Comparison of ENCODE assay signal across 25 mouse cellular contexts in genomic region chr16:15238449-15238848, GRCm38 (mm10).
A peak's percentile ranks its signal among the peaks of the same experiment; 100 is the strongest.
DNase-seq lines count a peak whose midpoint lies in the region; ATAC-seq and TF ChIP-seq lines count a peak whose summit lies in the region.
"Had no signal": no experiment of that assay in that cellular context is flagged by ENCODE, and none has a peak within 500 bp of the region (broad histone marks: within the 10 kb centered on the region; RNA-seq: fewer than 3 reads in every experiment).

No protein-coding gene starts in this region.

- no peaks in the 10 kb centered on the region for H3K4me1 ChIP-seq in heart, embryonic 10.5 days
- H3K4me1 ChIP-seq in limb, embryonic 15.5 days: no peaks in the 10 kb centered on the region
- no peaks in the 10 kb centered on the region for H3K4me1 ChIP-seq in heart, adult 2 months (ENCODE audit: control insufficient read depth, insufficient read depth, low read length)
- H3K4me1 ChIP-seq: embryonic facial prominence, embryonic 13.5 days; forebrain, embryonic 12.5 days; forebrain, embryonic 15.5 days; heart, embryonic 12.5 days; heart, embryonic 15.5 days; hindbrain, embryonic 10.5 days; hindbrain, embryonic 13.5 days had no signal

- H3K36me3 ChIP-seq in heart, embryonic 10.5 days: no peaks in the 10 kb centered on the region
- no peaks in the 10 kb centered on the region for H3K36me3 ChIP-seq in limb, embryonic 15.5 days
- H3K36me3 ChIP-seq in heart, adult 2 months (ENCODE audit: control insufficient read depth, insufficient read depth, low read length): no peaks in the 10 kb centered on the region
- H3K36me3 ChIP-seq: embryonic facial prominence, embryonic 13.5 days; forebrain, embryonic 12.5 days; forebrain, embryonic 15.5 days; heart, embryonic 12.5 days; heart, embryonic 15.5 days; hindbrain, embryonic 10.5 days; hindbrain, embryonic 13.5 days had no signal

- intact Hi-C loops in heart, adult 2 months (cut with DNase I): no loop called here

- no peak overlapping the region for H3K27ac ChIP-seq in heart, embryonic 10.5 days
- H3K27ac ChIP-seq in limb, embryonic 15.5 days: 0 out of 2 replicates have a peak overlapping the region, but pooled peaks have one; percentile 33
- H3K27ac ChIP-seq in heart, adult 2 months: no peak overlapping the region
- H3K27ac ChIP-seq: embryonic facial prominence, embryonic 13.5 days; forebrain, embryonic 12.5 days; forebrain, embryonic 15.5 days; heart, embryonic 15.5 days; hindbrain, embryonic 10.5 days; hindbrain, embryonic 13.5 days had no signal

- DNase-seq in heart, adult 11 months: peak; percentile 25
- DNase-seq in heart, embryonic 10.5 days (ENCODE audit: low spot score): no peak
- DNase-seq in 3T3-L1 (ENCODE audit: low read depth, low spot score) (peak; percentile 35), adipocyte (ENCODE audit: low spot score) (peak; percentile 24)
- no peak for DNase-seq in cerebellum, postnatal 14 days
- no peak for DNase-seq in heart, adult 2 months
- DNase-seq: adrenal gland, postnatal 10 days; cerebellum, adult 11-12 months; cerebellum, adult 8-10 months; cerebellum, postnatal 25 days; gastrocnemius, postnatal 25 days; heart, postnatal 36 days; kidney, adult 18-20 months had no signal

- no peaks in the 10 kb centered on the region for H3K79me2 ChIP-seq in heart, adult 2 months (replicated peaks; ENCODE audit: control insufficient read depth, insufficient read depth, low read length)

- H3K9me3 ChIP-seq in heart, embryonic 10.5 days: no peaks in the 10 kb centered on the region
- no peaks in the 10 kb centered on the region for H3K9me3 ChIP-seq in limb, embryonic 15.5 days
- H3K9me3 ChIP-seq: embryonic facial prominence, embryonic 13.5 days; forebrain, embryonic 12.5 days; forebrain, embryonic 15.5 days; heart, embryonic 12.5 days; heart, embryonic 15.5 days; hindbrain, embryonic 10.5 days; hindbrain, embryonic 13.5 days had no signal

- TF ChIP-seq CTCF in heart, adult 2 months (IDR thresholded peaks at IDR 0.05): no peak

- no peak overlapping the region for H3K9ac ChIP-seq in limb, embryonic 15.5 days
- no peak overlapping the region for H3K9ac ChIP-seq in heart, adult 2 months (ENCODE audit: low read depth, low read length)
- H3K9ac ChIP-seq: embryonic facial prominence, embryonic 13.5 days; forebrain, embryonic 12.5 days; forebrain, embryonic 15.5 days; heart, embryonic 12.5 days; heart, embryonic 15.5 days; hindbrain, embryonic 13.5 days had no signal

- no peak overlapping the region for H3K4me2 ChIP-seq in limb, embryonic 15.5 days
- H3K4me2 ChIP-seq: embryonic facial prominence, embryonic 13.5 days; forebrain, embryonic 12.5 days; forebrain, embryonic 15.5 days; heart, embryonic 12.5 days; heart, embryonic 15.5 days; hindbrain, embryonic 13.5 days had no signal

- H3K4me3 ChIP-seq in heart, embryonic 10.5 days: no peak overlapping the region
- no peak overlapping the region for H3K4me3 ChIP-seq in limb, embryonic 15.5 days
- no peak overlapping the region for H3K4me3 ChIP-seq in heart, adult 2 months
- H3K4me3 ChIP-seq: embryonic facial prominence, embryonic 13.5 days; forebrain, embryonic 12.5 days; forebrain, embryonic 15.5 days; heart, embryonic 12.5 days; heart, embryonic 15.5 days; hindbrain, embryonic 10.5 days; hindbrain, embryonic 13.5 days had no signal

- ATAC-seq in limb, embryonic 15.5 days (ENCODE audit: insufficient number of reproducible peaks, low FRiP score, low TSS enrichment, low read depth): no peak
- ATAC-seq: activated CD4-positive, CD25-positive, alpha-beta regulatory T cell, adult 4 months; CD4-positive, CD25-positive, alpha-beta regulatory T cell, adult 4 months; forebrain, embryonic 15.5 days; hindbrain, embryonic 16.5 days; intestine, embryonic 16.5 days had no signal

- TF ChIP-seq EP300 in heart, adult 2 months (IDR thresholded peaks at IDR 0.05; ENCODE audit: insufficient read depth, low read depth, low read length): no peak

- TF ChIP-seq POLR2A in heart, adult 2 months (IDR thresholded peaks at IDR 0.05; ENCODE audit: insufficient read depth, low read depth, low read length): no peak

- no peaks in the 10 kb centered on the region for H3K27me3 ChIP-seq in heart, embryonic 10.5 days (ENCODE audit: insufficient read depth, poor library complexity, severe bottlenecking)
- H3K27me3 ChIP-seq in limb, embryonic 15.5 days: no peaks in the 10 kb centered on the region
- no peaks in the 10 kb centered on the region for H3K27me3 ChIP-seq in heart, adult 2 months (ENCODE audit: control insufficient read depth, insufficient read depth, low read length)
- H3K27me3 ChIP-seq: embryonic facial prominence, embryonic 13.5 days; forebrain, embryonic 12.5 days; forebrain, embryonic 15.5 days; heart, embryonic 12.5 days; heart, embryonic 15.5 days; hindbrain, embryonic 13.5 days had no signal

Comparison
In these comparisons a context has a peak if more than half of its experiments do, and no peak if none do; other contexts are left out.
1. DNase-seq: peak in heart, adult 11 months (single experiment), 3T3-L1 (single experiment) and adipocyte (single experiment); none in heart, embryonic 10.5 days (single experiment), cerebellum, postnatal 14 days (0 of 2) and heart, adult 2 months (0 of 2).